Mouse (Mus musculus) inflammation-experienced regulatory T-cells, adult 6 months (primary cell): ENCODE data around the gene Rapgef1. TPM values are rescaled to one million over a fixed set of nuclear protein-coding genes. Genes with fewer than 3 reads are reported as not detected.

Source experiments
- polyA plus RNA-seq, 3 experiments: library from polyadenylated mRNA; unstranded; fragments of 100-300 nt; shearing (Covaris generic); gene quantifications; one replicate each; pipeline ENCODE4 v1.2.1; 2017

Gene Rapgef1
- polyA plus RNA-seq, 3 experiments from 2014 or later, result 26.4 to 37.9 (median 29.7) TPM

Other genes starting within 250 kb of the Rapgef1 start
- not detected for gene Gm13420, start 132.0 kb downstream of the Rapgef1 start, polyA plus RNA-seq
- gene Gm13547, start 139.6 kb downstream of the Rapgef1 start, polyA plus RNA-seq, result not detected
- gene Coq4, start 167.8 kb downstream of the Rapgef1 start, polyA plus RNA-seq, result 1 to 10 TPM; 4.6 to 9.7 (median 7.0) TPM
- gene Trub2, start 168.8 kb downstream of the Rapgef1 start, polyA plus RNA-seq, result 10 to 100 TPM; 21.5 to 28.8 (median 24.7) TPM
- 1 to 10 TPM; 1.2 to 3.7 (median 2.3) TPM for gene Slc27a4, start 182.9 kb downstream of the Rapgef1 start, polyA plus RNA-seq
- gene Urm1, start 200.4 kb downstream of the Rapgef1 start, polyA plus RNA-seq, result 10 to 100 TPM; 18.3 to 22.8 (median 22.5) TPM
- gene Cercam, start 249.4 kb downstream of the Rapgef1 start, polyA plus RNA-seq, result 1 to 10 TPM in 1 of 3 experiments, under 1 TPM in 2; 0.46 to 3.9 (median 0.59) TPM